In genomic region chr1:56681258-56681657, GRCm38 (mm10) we compare ENCODE assay signal across 40 mouse cellular contexts. TPM values are rescaled to one million over a fixed set of nuclear protein-coding genes. Genes with fewer than 3 reads are reported as not detected.
"Had no signal": no experiment of that assay in that cellular context is flagged by ENCODE, and none has a peak within 500 bp of the region (broad histone marks: within the 10 kb centered on the region; RNA-seq: fewer than 3 reads in every experiment).

No protein-coding gene starts in this region.

- H3K27ac ChIP-seq: gastrocnemius, adult 2 months; heart, adult 2 months; heart, embryonic 13.5 days; heart, embryonic 15.5 days; hindbrain, embryonic 13.5 days; hindbrain, embryonic 15.5 days; hindbrain, postnatal 0 days; kidney, embryonic 15.5 days; kidney, postnatal 0 days; left cerebral cortex, adult 2 months; limb, embryonic 13.5 days; limb, embryonic 15.5 days; liver, embryonic 12.5 days; liver, embryonic 14.5 days had no signal

- H3K4me3 ChIP-seq: gastrocnemius, adult 2 months; heart, adult 2 months; heart, embryonic 13.5 days; heart, embryonic 15.5 days; hindbrain, embryonic 13.5 days; hindbrain, embryonic 15.5 days; kidney, embryonic 15.5 days; left cerebral cortex, adult 2 months; limb, embryonic 13.5 days; limb, embryonic 15.5 days; liver, embryonic 12.5 days had no signal

- ATAC-seq: hindbrain, postnatal 0 days; intestine, embryonic 16.5 days; liver, embryonic 12.5 days had no signal

- DNase-seq: gastrocnemius, adult 2 months; gastrocnemius, postnatal 10 days; gastrocnemius, postnatal 36 days; heart, adult 11 months; heart, adult 2 months; heart, postnatal 14 days; heart, postnatal 36 days; kidney, adult 11 months; kidney, adult 2 months; kidney, adult 9 months; kidney, postnatal 14 days; kidney, postnatal 36 days; layer of hippocampus, adult 9-11 months had no signal

- H3K4me1 ChIP-seq: heart, embryonic 15.5 days; hindbrain, embryonic 13.5 days; hindbrain, embryonic 15.5 days; kidney, embryonic 15.5 days; limb, embryonic 13.5 days; limb, embryonic 15.5 days; liver, embryonic 12.5 days had no signal

RNA-seq across cellular contexts. Expression of gene Hsfy2, which starts 44.0 kb away (rescaled TPM):
- total RNA-seq: gastrocnemius, adult 2 months; gastrocnemius, postnatal 10 days; gastrocnemius, postnatal 36 days; heart, adult 2 months; heart, postnatal 14 days; heart, postnatal 36 days; hematopoietic stem cell, adult 5-6 weeks; hindbrain, postnatal 0 days; layer of hippocampus, adult 18-20 months; layer of hippocampus, adult 8-10 months; layer of hippocampus, postnatal 14 days; left cerebral cortex, adult 2 months; left cerebral cortex, postnatal 14 days; left cerebral cortex, postnatal 36 days; liver, adult 2 months had no signal
- polyA plus RNA-seq: gonadal fat pad, adult 2 months; heart, embryonic 11.5 days; heart, embryonic 13.5 days; heart, embryonic 15.5 days; heart, postnatal 0 days; hindbrain, embryonic 11.5 days; hindbrain, embryonic 13.5 days; hindbrain, embryonic 15.5 days; hindbrain, postnatal 0 days; intestine, embryonic 14.5 days; intestine, embryonic 16.5 days; kidney, adult 2 months; kidney, embryonic 15.5 days; kidney, postnatal 0 days; large intestine, adult 2 months; limb, embryonic 11.5 days; limb, embryonic 13.5 days; limb, embryonic 15.5 days; liver, adult 2 months; liver, embryonic 12.5 days; liver, embryonic 14.5 days had no signal
